Mouse (Mus musculus) midbrain, embryonic 13.5 days (tissue): ENCODE measurements around the gene Rxrg. TPM values are rescaled to one million over a fixed set of nuclear protein-coding genes. Genes with fewer than 3 reads are reported as not detected.
A peak's percentile ranks its signal among the peaks of the same experiment; 100 is the strongest.

ENCODE experiments used
- ATAC-seq: fragments of 200-750 bp; cut with Nextera tagmentation; 2 replicates; pipeline ENCODE4 v1.8.0; 2017; ENCODE audit warnings: mild to moderate bottlenecking, moderate TSS enrichment, moderate library complexity
- H3K27ac ChIP-seq: fragments of 300-500 bp; sonication (generic); 2 replicates; pipeline ENCODE4 v1.5.1; 2015; ENCODE audit warnings: inconsistent platforms, mild to moderate bottlenecking, moderate library complexity
- H3K27me3 ChIP-seq: fragments of 300-500 bp; sonication (generic); 2 replicates; pipeline ENCODE4 v1.6.1; 2015; ENCODE audit warnings: mild to moderate bottlenecking, inconsistent platforms
- H3K36me3 ChIP-seq: fragments of 300-500 bp; sonication (generic); 2 replicates; pipeline ENCODE4 v1.6.1; 2015; ENCODE audit warnings: mild to moderate bottlenecking, inconsistent platforms
- H3K4me1 ChIP-seq: fragments of 300-500 bp; sonication (generic); replicated peaks from 2 replicates; pipeline ENCODE4 v1.6.1; 2015; ENCODE audit warnings: inconsistent platforms
- H3K4me2 ChIP-seq: fragments of 300-500 bp; sonication (generic); replicated peaks from 2 replicates; pipeline ENCODE4 v1.6.1; 2015; ENCODE audit warnings: moderate library complexity, mild to moderate bottlenecking, inconsistent platforms
- H3K4me3 ChIP-seq: fragments of 300-500 bp; sonication (generic); replicated peaks from 2 replicates; pipeline ENCODE4 v1.5.1; 2015; ENCODE audit warnings: mild to moderate bottlenecking, inconsistent platforms
- H3K9ac ChIP-seq: fragments of 300-500 bp; sonication (generic); replicated peaks from 2 replicates; pipeline ENCODE4 v1.6.1; 2015; ENCODE audit warnings: mild to moderate bottlenecking, inconsistent platforms
- H3K9me3 ChIP-seq: fragments of 300-500 bp; sonication (generic); 2 replicates; pipeline ENCODE4 v1.6.1; 2016; ENCODE audit warnings: mild to moderate bottlenecking, inconsistent platforms
- WGBS: fragments of 180-500 bp; shearing (Covaris S2); methylation state at CpG from one replicate; pipeline ENCODE4 v1.1.7; 2015; 5-methylcytosine and 5-hydroxymethylcytosine counted together
- polyA plus RNA-seq: library from polyadenylated mRNA; unstranded; fragments of >200 nt; fragmentation: Nextera tagmentation; extraction: Ambion mirVana; gene quantifications from 2 replicates; pipeline ENCODE4 v1.2.1, GENCODE M21; 2015

The Rxrg gene
- polyA plus RNA-seq, 1 experiment from 2014 or later, result 4.8 TPM

- Histone ChIP-seq H3K9ac (no peak overlapping the region), H3K4me3 (no peak overlapping the region), H3K36me3 (no peaks in the 10 kb centered on the region), H3K9me3 (no peaks in the 10 kb centered on the region), H3K27ac (no peak overlapping the region), H3K4me1 (0 out of 2 replicates have a peak, but pooled peaks cover 2% of the 10 kb centered on the region), H3K4me2 (no peak overlapping the region), H3K27me3 (peaks cover 6% of the 10 kb centered on the region; the same call in 1 of the 2 replicates)
- ATAC-seq, result no peak
- 88% methylated on average over 11 of the region's 11 CpGs for WGBS
These were observed 51.0 kb downstream of the Rxrg start for GRCm38 (mm10) chr1:167649122-167649633.

- Histone ChIP-seq H3K27ac (no peak overlapping the region), H3K4me3 (no peak overlapping the region), H3K9me3 (no peaks in the 10 kb centered on the region), H3K36me3 (no peaks in the 10 kb centered on the region), H3K4me2 (no peak overlapping the region), H3K27me3 (peaks cover 5% of the 10 kb centered on the region; the same call in 1 of the 2 replicates), H3K9ac (no peak overlapping the region), H3K4me1 (no peaks in the 10 kb centered on the region)
- WGBS, result 66% methylated on average over 2 of the region's 2 CpGs
- ATAC-seq, result no peak
These were observed 54.2 kb downstream of the Rxrg start for GRCm38 (mm10) chr1:167652336-167652735.

- no peak overlapping the region for H3K4me3 ChIP-seq
- no peak for ATAC-seq
- H3K4me2 ChIP-seq, result no peak overlapping the region
- no peaks in the 10 kb centered on the region for H3K36me3 ChIP-seq
- H3K27ac ChIP-seq, result no peak overlapping the region
- H3K9me3 ChIP-seq, result no peaks in the 10 kb centered on the region
- H3K27me3 ChIP-seq, result peaks cover 42% of the 10 kb centered on the region
- peaks cover 13% of the 10 kb centered on the region for H3K4me1 ChIP-seq
- no peak overlapping the region for H3K9ac ChIP-seq
- 79% methylated on average over 3 of the region's 3 CpGs for WGBS
These were observed 60.9 kb downstream of the Rxrg start for GRCm38 (mm10) chr1:167659065-167659464.

GRCm38 (mm10) chr1:167660521-167661101 is 62.4 kb downstream of the Rxrg start:
- H3K27ac ChIP-seq, result no peak overlapping the region
- no peaks in the 10 kb centered on the region for H3K36me3 ChIP-seq
- peak overlapping the region; percentile 55 for H3K4me2 ChIP-seq
- WGBS, result under 1% methylated on average over 21 of the region's 21 CpGs
- peak overlapping the region; percentile 58 for H3K9ac ChIP-seq
- peak; percentile 86 for ATAC-seq
- peak overlapping the region; percentile 30 for H3K4me3 ChIP-seq
- H3K4me1 ChIP-seq, result peaks cover 13% of the 10 kb centered on the region
- H3K27me3 ChIP-seq, result peaks cover 45% of the 10 kb centered on the region
- H3K9me3 ChIP-seq, result no peaks in the 10 kb centered on the region

GRCm38 (mm10) chr1:167661123-167661522 is 62.9 kb downstream of the Rxrg start:
- no peaks in the 10 kb centered on the region for H3K9me3 ChIP-seq
- no peaks in the 10 kb centered on the region for H3K36me3 ChIP-seq
- H3K4me3 ChIP-seq, result peak overlapping the region; percentile 30
- peaks cover 13% of the 10 kb centered on the region for H3K4me1 ChIP-seq
- H3K9ac ChIP-seq, result peak overlapping the region; percentile 58
- H3K27ac ChIP-seq, result no peak overlapping the region
- H3K27me3 ChIP-seq, result peaks cover 45% of the 10 kb centered on the region
- peak; percentile 91 for ATAC-seq
- WGBS, result 3% methylated on average over 19 of the region's 19 CpGs
- H3K4me2 ChIP-seq, result peak overlapping the region; percentile 55

GRCm38 (mm10) chr1:167663136-167663535 is 65.0 kb downstream of the Rxrg start:
- Histone ChIP-seq H3K27ac (no peak overlapping the region), H3K4me1 (peaks cover 13% of the 10 kb centered on the region), H3K9me3 (no peaks in the 10 kb centered on the region), H3K9ac (no peak overlapping the region), H3K36me3 (no peaks in the 10 kb centered on the region), H3K4me3 (no peak overlapping the region), H3K27me3 (peaks cover 45% of the 10 kb centered on the region), H3K4me2 (no peak overlapping the region)
- ATAC-seq, result no peak
- WGBS, result 40% methylated on average over 5 of the region's 5 CpGs

GRCm38 (mm10) chr1:167669796-167670195 is 71.6 kb downstream of the Rxrg start:
- H3K4me1 ChIP-seq, result 0 out of 2 replicates have a peak, but pooled peaks cover 3% of the 10 kb centered on the region
- 0 out of 2 replicates have a peak, but pooled peaks have one; percentile 27 for ATAC-seq
- no peaks in the 10 kb centered on the region for H3K36me3 ChIP-seq
- H3K9me3 ChIP-seq, result no peaks in the 10 kb centered on the region
- no peak overlapping the region for H3K9ac ChIP-seq
- WGBS, result 31% methylated on average over 6 of the region's 6 CpGs
- H3K27me3 ChIP-seq, result peaks cover 52% of the 10 kb centered on the region
- H3K4me2 ChIP-seq, result no peak overlapping the region
- H3K27ac ChIP-seq, result no peak overlapping the region
- H3K4me3 ChIP-seq, result no peak overlapping the region

GRCm38 (mm10) chr1:167672433-167672987 is 74.3 kb downstream of the Rxrg start:
- H3K36me3 ChIP-seq, result no peaks in the 10 kb centered on the region
- WGBS, result 27% methylated on average over 17 of the region's 17 CpGs
- no peaks in the 10 kb centered on the region for H3K9me3 ChIP-seq
- H3K27ac ChIP-seq, result no peak overlapping the region
- ATAC-seq, result no peak
- 0 out of 2 replicates have a peak, but pooled peaks cover 3% of the 10 kb centered on the region for H3K4me1 ChIP-seq
- H3K4me3 ChIP-seq, result no peak overlapping the region
- peaks cover 50% of the 10 kb centered on the region for H3K27me3 ChIP-seq
- no peak overlapping the region for H3K9ac ChIP-seq
- no peak overlapping the region; the same call in 1 of the 2 replicates for H3K4me2 ChIP-seq

- 93% methylated on average over 6 of the region's 6 CpGs for WGBS
- ATAC-seq, result no peak
These were observed 80.9 kb downstream of the Rxrg start for GRCm38 (mm10) chr1:167679061-167679460.

GRCm38 (mm10) chr1:167688001-167688346 is 89.8 kb downstream of the Rxrg start:
- Histone ChIP-seq H3K4me3 (peak overlapping the region; percentile 49), H3K27me3 (peaks cover 72% of the 10 kb centered on the region), H3K4me1 (peaks cover 32% of the 10 kb centered on the region), H3K36me3 (no peaks in the 10 kb centered on the region), H3K27ac (peak overlapping the region; percentile 77), H3K9ac (peak overlapping the region; percentile 68; the same call in 1 of the 2 replicates), H3K9me3 (peaks cover 5% of the 10 kb centered on the region; the same call in 1 of the 2 replicates), H3K4me2 (peak overlapping the region; percentile 71)
- WGBS, result 1% methylated on average over 8 of the region's 8 CpGs
- ATAC-seq, result no peak

More at GRCm38 (mm10) chr1:167679061-167679460, 80.9 kb downstream of the Rxrg start:
- no peak overlapping the region for H3K27ac ChIP-seq
- H3K4me3 ChIP-seq, result no peak overlapping the region
- peaks cover 5% of the 10 kb centered on the region; the same call in 1 of the 2 replicates for H3K9me3 ChIP-seq
- H3K36me3 ChIP-seq, result no peaks in the 10 kb centered on the region
- peaks cover 13% of the 10 kb centered on the region for H3K27me3 ChIP-seq
- H3K4me2 ChIP-seq, result no peak overlapping the region
- no peaks in the 10 kb centered on the region for H3K4me1 ChIP-seq
- no peak overlapping the region for H3K9ac ChIP-seq

GRCm38 (mm10) chr1:167688347-167689231 is 90.4 kb downstream of the Rxrg start:
- Histone ChIP-seq H3K9ac (peak overlapping the region; percentile 68), H3K4me3 (peak overlapping the region; percentile 49), H3K27me3 (peaks cover 76% of the 10 kb centered on the region), H3K36me3 (no peaks in the 10 kb centered on the region), H3K9me3 (peaks cover 5% of the 10 kb centered on the region; the same call in 1 of the 2 replicates), H3K27ac (peak overlapping the region; percentile 77), H3K4me2 (peak overlapping the region; percentile 71), H3K4me1 (peaks cover 32% of the 10 kb centered on the region)
- under 1% methylated on average over 92 of the region's 98 CpGs for WGBS
- ATAC-seq, result peak; percentile 66

GRCm38 (mm10) chr1:167689232-167689261 is 90.9 kb downstream of the Rxrg start, which contains the start of gene Lmx1a:
Gene Lmx1a, plus strand, starts transcription at chr1:167689237.
- peak within 1 kb of the TSS; percentile 49 for H3K4me3 ChIP-seq
- peak within 1 kb of the TSS; percentile 68 for H3K9ac ChIP-seq
- no peak for ATAC-seq
- H3K36me3 ChIP-seq, result no peaks in the 10 kb centered on the region
- H3K4me1 ChIP-seq, result peaks cover 32% of the 10 kb centered on the region
- peaks cover 81% of the 10 kb centered on the region for H3K27me3 ChIP-seq
- peak within 1 kb of the TSS; percentile 77 for H3K27ac ChIP-seq
- 0% methylated on average over 3 of the region's 3 CpGs for WGBS
- peak within 1 kb of the TSS; percentile 71 for H3K4me2 ChIP-seq
- peaks cover 5% of the 10 kb centered on the region; the same call in 1 of the 2 replicates for H3K9me3 ChIP-seq
